Mouse (Mus musculus) cerebellum, postnatal 36 days (tissue): ENCODE measurements around the gene Mpig6b.

Experiments
- DNase-seq, 2 experiments: peaks; one replicate each; pipeline ENCODE4 v3.0.0; 2021 to 2022; ENCODE audit warnings: mixed read lengths in 2 of 2

The Mpig6b gene

DNA sequence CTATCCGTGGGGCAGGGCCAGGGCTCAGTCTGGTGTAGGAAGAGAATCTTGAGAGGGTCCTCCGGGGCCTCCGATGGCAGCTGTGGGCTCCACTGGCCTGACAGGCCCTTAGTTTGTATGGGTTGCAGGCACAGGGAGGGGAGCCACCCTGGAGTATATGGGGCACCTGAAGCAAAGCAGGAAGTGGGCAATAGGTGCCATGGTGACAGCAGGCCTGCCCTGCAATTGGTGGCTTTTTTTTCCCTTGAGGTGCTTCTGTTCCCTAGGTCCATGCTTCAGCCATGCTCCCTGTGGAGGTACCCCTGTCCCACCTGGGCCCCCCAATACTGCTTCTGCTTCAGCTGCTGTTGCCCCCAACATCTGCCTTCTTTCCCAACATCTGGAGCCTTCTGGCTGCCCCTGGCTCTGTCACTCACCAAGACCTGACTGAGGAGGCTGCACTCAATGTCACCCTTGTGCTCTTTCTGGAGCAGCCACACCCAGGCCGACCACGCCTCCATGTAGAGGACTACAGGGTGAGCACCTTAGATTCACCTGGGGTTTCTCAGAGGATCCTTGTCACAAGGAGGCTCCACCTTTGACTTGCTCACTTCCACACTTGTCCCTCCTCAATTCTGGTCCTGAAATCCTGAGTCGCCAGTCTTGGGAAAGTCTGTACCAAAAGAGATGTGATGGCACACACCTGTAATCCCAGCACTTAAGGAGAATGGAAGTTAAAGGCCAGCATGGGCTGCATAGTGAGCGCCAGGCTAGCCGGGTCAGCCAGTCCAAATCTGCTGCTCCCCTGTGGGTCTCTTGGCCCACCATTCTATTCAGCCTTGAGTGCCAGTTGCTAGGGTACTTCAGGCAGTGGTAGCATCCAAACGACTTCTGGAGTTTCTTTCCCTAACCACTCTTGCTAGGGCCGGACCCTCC lies 48.9 kb downstream of the Mpig6b start:
- DNase-seq = no peak

DNA sequence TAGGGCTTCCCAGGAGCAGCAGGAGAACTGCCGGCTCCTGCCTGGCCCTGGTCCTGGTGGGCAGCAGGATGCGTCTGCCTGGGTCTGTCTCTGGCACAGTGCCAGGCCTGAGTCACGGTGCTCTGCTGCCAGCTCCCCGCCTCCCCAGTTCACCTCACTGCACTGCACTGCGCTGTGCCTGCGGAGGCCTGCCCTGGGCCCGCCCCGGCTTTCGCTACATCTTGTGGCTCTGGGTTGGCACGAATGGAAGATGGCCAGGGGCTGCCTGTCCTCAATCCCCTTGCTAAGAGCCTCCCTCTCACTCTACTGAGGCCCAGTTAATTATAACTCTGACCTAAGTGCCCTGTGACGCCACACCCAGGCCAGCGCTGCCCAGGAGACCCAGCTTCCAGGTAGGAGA lies 49.6 kb downstream of the Mpig6b start, which contains the start of gene Vwa7:
Gene Vwa7, plus strand, starts transcription at position 204 of the 400 bp plus-strand sequence.
- peak; percentile 86 to 89 for DNase-seq

DNA sequence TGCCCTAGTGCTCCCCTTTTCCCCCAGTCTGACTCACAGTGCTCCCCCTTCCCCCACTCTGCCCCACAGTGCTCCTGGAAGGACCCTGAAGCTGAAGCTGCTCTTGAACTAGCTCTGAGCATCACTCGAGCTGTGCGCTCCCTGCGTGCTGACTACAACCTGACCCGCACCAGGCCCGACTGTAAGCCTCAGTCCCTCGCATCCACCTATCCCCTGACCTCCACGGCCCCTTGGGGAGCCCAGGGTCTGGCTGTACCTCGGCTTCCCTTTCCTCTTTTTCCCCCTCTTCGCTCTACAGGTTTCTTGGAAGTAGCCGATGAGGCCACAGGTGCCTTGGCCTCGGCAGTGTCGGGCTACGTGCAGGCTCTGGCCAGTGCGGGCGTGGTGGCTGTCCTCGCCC lies 50.7 kb downstream of the Mpig6b start:
- DNase-seq = no peak

DNA sequence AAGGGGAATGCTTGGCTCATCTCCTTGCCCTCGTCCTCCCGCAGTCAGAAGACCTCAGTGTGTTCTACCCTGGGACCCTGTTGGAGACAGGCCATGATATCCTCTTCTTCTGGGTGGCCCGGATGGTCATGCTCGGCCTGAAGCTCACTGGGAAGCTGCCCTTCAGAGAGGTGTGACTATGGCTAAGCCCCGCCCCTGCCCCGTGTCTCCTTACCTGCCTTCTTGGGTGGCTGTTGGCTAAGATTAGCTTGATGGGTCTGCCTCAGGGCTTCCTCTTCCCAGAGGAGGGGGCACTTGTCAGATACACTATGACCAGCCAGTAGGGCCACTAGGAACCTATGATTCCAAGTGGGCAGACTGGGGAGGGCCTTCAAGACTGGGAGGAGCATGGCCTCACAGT lies 52.8 kb downstream of the Mpig6b start:
- no peak for DNase-seq
